Mouse (Mus musculus): Measurements from ENCODE around the gene Rpf2. TPM values are rescaled to one million over a fixed set of nuclear protein-coding genes. Genes with fewer than 3 reads are reported as not detected.
A peak's percentile ranks its signal among the peaks of the same experiment; 100 is the strongest.

Gene Rpf2
- total and polyA plus RNA-seq, 3 experiments = 78.2 to 174 (median 101) TPM

GRCm38 (mm10) chr10:40191338-40191979 is 55.4 kb downstream of the Rpf2 start:
- no peak overlapping the region for H3K27ac ChIP-seq (ENCODE audit: insufficient read depth, low read depth)
- peak overlapping the region; percentile 94 for H3K4me2 ChIP-seq (ENCODE audit: insufficient read depth, low read depth, poor library complexity, severe bottlenecking)
- dilution Hi-C loops (cut with MboI; ENCODE audit: extremely low pct_ligation_motif_present, extremely low pct_unique_long_range_greater_than_20kb, low sequenced_read_pairs) (no loop called here), in situ Hi-C loops (cut with MboI; ENCODE audit: low pct_ligation_motif_present, low pct_unique_long_range_greater_than_20kb, low sequenced_read_pairs) (no loop called here)
- H3K36me3 ChIP-seq (replicated peaks in 1 of 2; ENCODE audit: control insufficient read depth in 1 of 2, insufficient read depth in 1 of 2, low read length in 1 of 2) = no peaks in the 10 kb centered on the region
- TF ChIP-seq RAD21 (IDR thresholded peaks at IDR 0.05; ENCODE audit: low read depth, low read length) = no peak
- no peak for TF ChIP-seq ELF1 (IDR thresholded peaks at IDR 0.05; ENCODE audit: low read depth, low read length)
- TF ChIP-seq GABPA (IDR thresholded peaks at IDR 0.05; ENCODE audit: insufficient replicate concordance, low read depth, low read length) = no peak
- no peak for TF ChIP-seq CHD2 (IDR thresholded peaks at IDR 0.05; ENCODE audit: low read length)
- TF ChIP-seq EP300 (IDR thresholded peaks at IDR 0.05; ENCODE audit: low read length) = no peak
- TF ChIP-seq MYC (IDR thresholded peaks at IDR 0.05; ENCODE audit: low read depth, low read length) = no peak
- H3K4me1 ChIP-seq (ENCODE audit: control insufficient read depth in 1 of 2, insufficient read depth in 2 of 2) = peaks cover 5 to 18% of the 10 kb centered on the region in 2 experiments; a peak in 3 of 4 replicates
- no peaks in the 10 kb centered on the region for H3K9me3 ChIP-seq (replicated peaks; ENCODE audit: low read length)
- no peaks in the 10 kb centered on the region for H3K79me2 ChIP-seq (replicated peaks; ENCODE audit: control insufficient read depth, extremely low read depth, insufficient read depth, poor library complexity, severe bottlenecking)
- H3K9ac ChIP-seq (ENCODE audit: insufficient read depth, low read depth) = peak overlapping the region; percentile 28; the same call in 1 of the 2 replicates
- H3K27me3 ChIP-seq (replicated peaks) = no peaks in the 10 kb centered on the region
- peak overlapping the region in 2 of 3 experiments; percentile 2 to 26 for H3K4me3 ChIP-seq (replicated peaks in 1 of 3; ENCODE audit: low read depth in 2 of 3, low read length in 2 of 3, poor library complexity in 1 of 3)
- DNase-seq (ENCODE audit: extremely low read depth) = no peak

DNA sequence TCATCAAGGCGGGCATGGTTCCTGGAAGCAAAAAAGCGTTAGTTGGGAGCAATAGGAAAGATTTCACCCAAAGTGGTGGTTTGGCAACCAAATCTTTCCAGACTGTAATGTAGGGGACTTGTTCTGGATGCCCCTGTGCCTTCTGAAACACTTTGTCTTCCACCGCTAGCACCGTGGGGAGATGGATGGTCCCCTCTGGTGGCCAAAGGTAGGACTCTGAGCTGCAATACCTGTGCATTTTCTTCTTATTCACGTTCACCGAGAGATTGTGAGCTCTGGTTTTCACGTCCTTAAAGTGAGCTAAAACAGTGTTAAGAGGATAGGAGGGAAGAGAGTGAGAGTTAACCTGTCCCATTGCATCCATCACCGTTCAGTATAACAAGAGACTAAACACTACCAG is 56.0 kb downstream of the Rpf2 start:
- in situ Hi-C loops (cut with MboI; ENCODE audit: low pct_ligation_motif_present, low pct_unique_long_range_greater_than_20kb, low sequenced_read_pairs) = no loop called here
- H3K4me1 ChIP-seq (ENCODE audit: control insufficient read depth in 1 of 2, insufficient read depth in 2 of 2) = peaks cover 5 to 18% of the 10 kb centered on the region in 2 experiments; a peak in 3 of 4 replicates
- peak overlapping the region in 2 of 3 experiments; percentile 2 to 26 for H3K4me3 ChIP-seq (replicated peaks in 1 of 3; ENCODE audit: low read depth in 2 of 3, low read length in 2 of 3, poor library complexity in 1 of 3)

More for the DNA sequence above, 56.0 kb downstream of the Rpf2 start:
- Histone ChIP-seq H3K9ac (ENCODE audit: insufficient read depth, low read depth) (0 out of 2 replicates have a peak overlapping the region, but pooled peaks have one; percentile 28), H3K27ac (ENCODE audit: insufficient read depth, low read depth) (no peak overlapping the region), H3K27me3 (replicated peaks) (no peaks in the 10 kb centered on the region), H3K9me3 (replicated peaks; ENCODE audit: low read length) (no peaks in the 10 kb centered on the region), H3K79me2 (replicated peaks; ENCODE audit: control insufficient read depth, extremely low read depth, insufficient read depth, poor library complexity, severe bottlenecking) (no peaks in the 10 kb centered on the region), H3K4me2 (ENCODE audit: insufficient read depth, low read depth, poor library complexity, severe bottlenecking) (peak overlapping the region; percentile 94), H3K36me3 (replicated peaks in 1 of 2; ENCODE audit: control insufficient read depth in 1 of 2, insufficient read depth in 1 of 2, low read length in 1 of 2) (no peaks in the 10 kb centered on the region)
- TF ChIP-seq EP300 (IDR thresholded peaks at IDR 0.05; ENCODE audit: low read length) (no peak), TCF12 (IDR thresholded peaks at IDR 0.05; ENCODE audit: low read depth, low read length) (no peak), ZNF384 (IDR thresholded peaks at IDR 0.05; ENCODE audit: low read depth, low read length) (no peak), ZC3H11A (IDR thresholded peaks at IDR 0.05; ENCODE audit: low read depth, low read length) (no peak), USF1 (IDR thresholded peaks at IDR 0.05; ENCODE audit: low read depth, low read length) (no peak), JUN (IDR thresholded peaks at IDR 0.05; ENCODE audit: insufficient read depth, low read depth, low read length) (no peak), NELFE (IDR thresholded peaks at IDR 0.05; ENCODE audit: low read depth, low read length) (no peak), HCFC1 (IDR thresholded peaks at IDR 0.05; ENCODE audit: low read depth, low read length) (no peak), E2F4 (IDR thresholded peaks at IDR 0.05; ENCODE audit: insufficient replicate concordance, low read depth, low read length) (no peak), ZKSCAN1 (IDR thresholded peaks at IDR 0.05; ENCODE audit: borderline replicate concordance, low read depth, low read length) (no peak), SIN3A (IDR thresholded peaks at IDR 0.05; ENCODE audit: low read length) (no peak), SMC3 (IDR thresholded peaks at IDR 0.05; ENCODE audit: low read depth, low read length) (peak; percentile 68), RAD21 (IDR thresholded peaks at IDR 0.05; ENCODE audit: low read depth, low read length) (peak; percentile 50), ETS1 (conservative IDR thresholded peaks at IDR 0.05; ENCODE audit: low read depth, low read length) (no peak), CTCF (conservative IDR thresholded peaks at IDR 0.05 in 1 of 2, IDR thresholded peaks at IDR 0.05 in 1 of 2; ENCODE audit: low read depth in 2 of 2, low read length in 2 of 2) (peak in 1 of 2 experiments; percentile 63; a peak in 2 of 4 replicates), GABPA (IDR thresholded peaks at IDR 0.05; ENCODE audit: insufficient replicate concordance, low read depth, low read length) (no peak), ELF1 (IDR thresholded peaks at IDR 0.05; ENCODE audit: low read depth, low read length) (no peak)
- no peak for DNase-seq (ENCODE audit: extremely low read depth)
- dilution Hi-C loops (cut with MboI; ENCODE audit: extremely low pct_ligation_motif_present, extremely low pct_unique_long_range_greater_than_20kb, low sequenced_read_pairs) = no loop called here
